Comparison of ENCODE assay signal across 19 mouse cellular contexts in the genomic region with DNA sequence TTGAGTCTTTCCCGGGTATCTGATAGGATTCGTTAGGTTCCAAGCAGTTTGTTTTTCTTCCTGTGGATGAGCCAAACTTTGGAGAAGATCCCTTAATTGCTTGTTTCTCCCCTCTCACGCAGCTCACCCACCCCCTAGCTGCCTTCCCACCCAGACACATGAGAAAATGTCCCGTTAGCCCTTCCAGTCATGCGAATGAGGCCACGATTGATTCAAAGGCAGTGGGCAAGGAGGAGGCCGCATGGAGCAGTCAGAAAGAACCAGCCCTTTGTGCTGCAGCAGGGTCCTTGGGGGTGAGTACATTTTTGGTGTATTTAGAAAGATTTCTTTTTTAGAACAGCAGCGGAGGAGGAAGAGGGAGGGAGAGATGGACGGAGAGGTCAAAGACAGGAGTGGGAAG. TPM values are rescaled to one million over a fixed set of nuclear protein-coding genes. Genes with fewer than 3 reads are reported as not detected.
DNase-seq lines count a peak whose midpoint lies in the region; ATAC-seq and TF ChIP-seq lines count a peak whose summit lies in the region.
"Had no signal": no experiment of that assay in that cellular context is flagged by ENCODE, and none has a peak within 500 bp of the region (broad histone marks: within the 10 kb centered on the region; RNA-seq: fewer than 3 reads in every experiment).

No protein-coding gene starts in this region.

- H3K4me1 ChIP-seq in hindbrain, embryonic 12.5 days: peaks cover 20% of the 10 kb centered on the region
- H3K4me1 ChIP-seq in hindbrain, embryonic 13.5 days (replicated peaks): peaks cover 2% of the 10 kb centered on the region
- H3K4me1 ChIP-seq in liver, postnatal 0 days (ENCODE audit: insufficient read depth): peaks cover 11% of the 10 kb centered on the region
- H3K4me1 ChIP-seq in liver, embryonic 12.5 days: peaks cover 45% of the 10 kb centered on the region
- H3K4me1 ChIP-seq in intestine, embryonic 15.5 days (replicated peaks): peaks cover 45% of the 10 kb centered on the region
- peaks cover 2% of the 10 kb centered on the region; the same call in 1 of the 2 replicates for H3K4me1 ChIP-seq in stomach, postnatal 0 days (replicated peaks; ENCODE audit: control insufficient read depth, insufficient read depth)

- no peak overlapping the region for H3K4me2 ChIP-seq in hindbrain, embryonic 12.5 days (replicated peaks)
- no peak overlapping the region for H3K4me2 ChIP-seq in hindbrain, embryonic 13.5 days
- H3K4me2 ChIP-seq in liver, postnatal 0 days (ENCODE audit: low read depth, low read length): no peak overlapping the region
- H3K4me2 ChIP-seq in liver, embryonic 12.5 days: no peak overlapping the region
- H3K4me2 ChIP-seq in intestine, embryonic 15.5 days (replicated peaks): no peak overlapping the region
- H3K4me2 ChIP-seq in stomach, postnatal 0 days (replicated peaks; ENCODE audit: low read depth): no peak overlapping the region
- H3K4me2 ChIP-seq: midbrain, embryonic 13.5 days had no signal

- WGBS in hindbrain, embryonic 12.5 days: 45% methylated on average over 9 of the region's 9 CpGs
- 46% methylated on average over 9 of the region's 9 CpGs for WGBS in hindbrain, embryonic 13.5 days
- 68% methylated on average over 9 of the region's 9 CpGs for WGBS in liver, postnatal 0 days (ENCODE audit: insufficient replicate concordance)
- WGBS in liver, embryonic 12.5 days (ENCODE audit: insufficient replicate concordance): 70% methylated on average over 9 of the region's 9 CpGs
- 58% methylated on average over 9 of the region's 9 CpGs for WGBS in intestine, embryonic 15.5 days
- WGBS in stomach, postnatal 0 days: 51% methylated on average over 9 of the region's 9 CpGs

- H3K9ac ChIP-seq in hindbrain, embryonic 12.5 days: no peak overlapping the region
- no peak overlapping the region for H3K9ac ChIP-seq in hindbrain, embryonic 13.5 days
- no peak overlapping the region; the same call in 1 of the 2 replicates for H3K9ac ChIP-seq in liver, postnatal 0 days (replicated peaks)
- H3K9ac ChIP-seq in liver, embryonic 12.5 days: no peak overlapping the region
- H3K9ac ChIP-seq in intestine, embryonic 15.5 days: no peak overlapping the region
- H3K9ac ChIP-seq in stomach, postnatal 0 days (ENCODE audit: low read length): no peak overlapping the region
- H3K9ac ChIP-seq: liver, embryonic 14.5 days; midbrain, embryonic 13.5 days had no signal

- H3K4me3 ChIP-seq in hindbrain, embryonic 12.5 days: no peak overlapping the region
- H3K4me3 ChIP-seq in hindbrain, embryonic 13.5 days: no peak overlapping the region
- no peak overlapping the region for H3K4me3 ChIP-seq in liver, postnatal 0 days (ENCODE audit: low read depth, low read length)
- no peak overlapping the region for H3K4me3 ChIP-seq in liver, embryonic 12.5 days
- no peak overlapping the region for H3K4me3 ChIP-seq in intestine, embryonic 15.5 days (replicated peaks)
- H3K4me3 ChIP-seq in stomach, postnatal 0 days (ENCODE audit: low read depth, low read length): no peak overlapping the region
- H3K4me3 ChIP-seq: heart, embryonic 10.5 days; midbrain, embryonic 13.5 days had no signal

- intact Hi-C loops in left cerebral cortex, postnatal 25 days (cut with DNase I): no loop called here

- H3K36me3 ChIP-seq in hindbrain, embryonic 12.5 days: no peaks in the 10 kb centered on the region
- H3K36me3 ChIP-seq in hindbrain, embryonic 13.5 days: no peaks in the 10 kb centered on the region
- no peaks in the 10 kb centered on the region for H3K36me3 ChIP-seq in liver, postnatal 0 days (replicated peaks; ENCODE audit: insufficient read depth, low read length)
- no peaks in the 10 kb centered on the region for H3K36me3 ChIP-seq in liver, embryonic 12.5 days
- no peaks in the 10 kb centered on the region for H3K36me3 ChIP-seq in intestine, embryonic 15.5 days
- H3K36me3 ChIP-seq in stomach, postnatal 0 days (ENCODE audit: control insufficient read depth, insufficient read depth, low read length): no peaks in the 10 kb centered on the region
- H3K36me3 ChIP-seq: heart, embryonic 10.5 days; midbrain, embryonic 13.5 days had no signal

- H3K9me3 ChIP-seq in hindbrain, embryonic 12.5 days (replicated peaks): no peaks in the 10 kb centered on the region
- H3K9me3 ChIP-seq in hindbrain, embryonic 13.5 days: no peaks in the 10 kb centered on the region
- H3K9me3 ChIP-seq in liver, postnatal 0 days (ENCODE audit: low read length): no peaks in the 10 kb centered on the region
- H3K9me3 ChIP-seq in liver, embryonic 12.5 days (replicated peaks): no peaks in the 10 kb centered on the region
- no peaks in the 10 kb centered on the region for H3K9me3 ChIP-seq in intestine, embryonic 15.5 days
- no peaks in the 10 kb centered on the region for H3K9me3 ChIP-seq in stomach, postnatal 0 days (ENCODE audit: control insufficient read depth, low read length)
- H3K9me3 ChIP-seq: heart, embryonic 10.5 days; midbrain, embryonic 13.5 days had no signal

- peaks cover 17% of the 10 kb centered on the region for H3K27me3 ChIP-seq in hindbrain, embryonic 12.5 days
- H3K27me3 ChIP-seq in hindbrain, embryonic 13.5 days: peaks cover 50% of the 10 kb centered on the region
- peaks cover 11% of the 10 kb centered on the region for H3K27me3 ChIP-seq in liver, postnatal 0 days (ENCODE audit: insufficient read depth, low read length)
- H3K27me3 ChIP-seq in liver, embryonic 12.5 days (replicated peaks): peaks cover 24% of the 10 kb centered on the region
- peaks cover 2% of the 10 kb centered on the region; the same call in 1 of the 2 replicates for H3K27me3 ChIP-seq in intestine, embryonic 15.5 days (replicated peaks)
- no peaks in the 10 kb centered on the region for H3K27me3 ChIP-seq in stomach, postnatal 0 days (ENCODE audit: control insufficient read depth, insufficient read depth, low read length)

- H3K27ac ChIP-seq in hindbrain, embryonic 12.5 days: 0 out of 2 replicates have a peak overlapping the region, but pooled peaks have one; percentile 17
- no peak overlapping the region for H3K27ac ChIP-seq in hindbrain, embryonic 13.5 days
- peak overlapping the region; percentile 96 for H3K27ac ChIP-seq in liver, postnatal 0 days (ENCODE audit: low read depth)
- H3K27ac ChIP-seq in liver, embryonic 12.5 days: no peak overlapping the region
- H3K27ac ChIP-seq in intestine, embryonic 15.5 days: 0 out of 2 replicates have a peak overlapping the region, but pooled peaks have one; percentile 13
- peak overlapping the region; percentile 13; the same call in 1 of the 2 replicates for H3K27ac ChIP-seq in stomach, postnatal 0 days (replicated peaks)
- H3K27ac ChIP-seq: heart, embryonic 10.5 days; liver, embryonic 14.5 days; midbrain, embryonic 13.5 days had no signal

- no peak for TF ChIP-seq EP300 in liver, postnatal 0 days (IDR thresholded peaks at IDR 0.05; ENCODE audit: low read depth)
- no peak for TF ChIP-seq EP300 in stomach, postnatal 0 days (optimal IDR thresholded peaks at IDR 0.05)

- no peak for TF ChIP-seq CTCF in liver, postnatal 0 days (IDR thresholded peaks at IDR 0.05; ENCODE audit: low read depth)
- TF ChIP-seq CTCF in stomach, postnatal 0 days (IDR thresholded peaks at IDR 0.05; ENCODE audit: low read depth): peak; percentile 34; the same call in 1 of the 2 replicates

- ATAC-seq in hindbrain, embryonic 12.5 days (ENCODE audit: low FRiP score): no peak
- ATAC-seq in hindbrain, embryonic 13.5 days (ENCODE audit: low FRiP score): no peak
- no peak for ATAC-seq in liver, postnatal 0 days
- no peak for ATAC-seq in liver, embryonic 12.5 days
- no peak for ATAC-seq in intestine, embryonic 15.5 days
- no peak for ATAC-seq in stomach, postnatal 0 days (ENCODE audit: low FRiP score, low TSS enrichment)
- ATAC-seq: activated CD4-positive, CD25-positive, alpha-beta regulatory T cell, adult 4 months; CD4-positive, CD25-positive, alpha-beta regulatory T cell, adult 4 months; midbrain, embryonic 13.5 days had no signal

- DNase-seq in liver, postnatal 0 days: no peak
- no peak for DNase-seq in stomach, postnatal 0 days (ENCODE audit: low spot score)
- no peak for DNase-seq in right cerebral cortex, postnatal 4 days
- no peak for DNase-seq in left cerebral cortex, postnatal 25 days (ENCODE audit: low spot score in 2 of 2)
- DNase-seq: cerebellum, adult 2 months; kidney, adult 18-20 months; lung, postnatal 14 days had no signal

RNA-seq across cellular contexts. Expression of gene Oaf, which starts 25.5 kb away (rescaled TPM):
- 44.6 and 46.7 TPM in 2 replicates for polyA plus RNA-seq in hindbrain, embryonic 12.5 days (2016; fragmentation: Nextera tagmentation; extraction: Ambion mirVana)
- 11.3 and 12.6 TPM in 2 replicates for polyA plus RNA-seq in hindbrain, embryonic 13.5 days (2015; fragmentation: Nextera tagmentation; extraction: Ambion mirVana)
- 59.3 and 70.0 TPM in 2 replicates for polyA plus RNA-seq in liver, postnatal 0 days (2015; fragmentation: Nextera tagmentation; extraction: Ambion mirVana)
- polyA plus RNA-seq in liver, embryonic 12.5 days (2016; fragmentation: Nextera tagmentation; extraction: Ambion mirVana): 37.8 and 44.1 TPM in 2 replicates
- polyA plus RNA-seq in intestine, embryonic 15.5 days (2015; fragmentation: Nextera tagmentation; extraction: Ambion mirVana): 56.8 and 61.0 TPM in 2 replicates
- 30.9 and 31.9 TPM in 2 replicates for polyA plus RNA-seq in stomach, postnatal 0 days (2015; fragmentation: Nextera tagmentation; extraction: Ambion mirVana)
- 10 to 100 TPM; 12.6 to 13.2 TPM for total RNA-seq in left cerebral cortex, postnatal 25 days (2021)

RNA-seq across cellular contexts. Expression of gene Trim29, which starts 45.5 kb away (rescaled TPM):
- polyA plus RNA-seq in hindbrain, embryonic 12.5 days (2016; fragmentation: Nextera tagmentation; extraction: Ambion mirVana): 2.1 and 2.2 TPM in 2 replicates
- not detected in 2 replicates for polyA plus RNA-seq in hindbrain, embryonic 13.5 days (2015; fragmentation: Nextera tagmentation; extraction: Ambion mirVana)
- polyA plus RNA-seq in liver, postnatal 0 days (2015; fragmentation: Nextera tagmentation; extraction: Ambion mirVana): 0.04 TPM in 1 of 2 replicates, not detected in the other
- not detected in 2 replicates for polyA plus RNA-seq in liver, embryonic 12.5 days (2016; fragmentation: Nextera tagmentation; extraction: Ambion mirVana)
- 1.3 and 1.7 TPM in 2 replicates for polyA plus RNA-seq in intestine, embryonic 15.5 days (2015; fragmentation: Nextera tagmentation; extraction: Ambion mirVana)
- 71.2 and 75.3 TPM in 2 replicates for polyA plus RNA-seq in stomach, postnatal 0 days (2015; fragmentation: Nextera tagmentation; extraction: Ambion mirVana)
- total RNA-seq in left cerebral cortex, postnatal 25 days (2021): under 1 TPM in 1 of 2 experiments, not detected in 1; 0.16 TPM
- total RNA-seq: gastrocnemius, adult 18-20 months; hematopoietic stem cell, adult 5-6 weeks had no signal
- polyA plus RNA-seq: activated CD4-positive, CD25-positive, alpha-beta regulatory T cell, adult 4 months; CD4-positive, CD25-positive, alpha-beta regulatory T cell, adult 4 months had no signal

RNA-seq across cellular contexts. Expression of gene Pou2f3, which starts 55.0 kb away (rescaled TPM):
- not detected in 2 replicates for polyA plus RNA-seq in hindbrain, embryonic 12.5 days (2016; fragmentation: Nextera tagmentation; extraction: Ambion mirVana)
- 0.12 TPM in 1 of 2 replicates, not detected in the other for polyA plus RNA-seq in hindbrain, embryonic 13.5 days (2015; fragmentation: Nextera tagmentation; extraction: Ambion mirVana)
- 0.05 TPM in 1 of 2 replicates, not detected in the other for polyA plus RNA-seq in liver, postnatal 0 days (2015; fragmentation: Nextera tagmentation; extraction: Ambion mirVana)
- polyA plus RNA-seq in liver, embryonic 12.5 days (2016; fragmentation: Nextera tagmentation; extraction: Ambion mirVana): not detected in 2 replicates
- polyA plus RNA-seq in intestine, embryonic 15.5 days (2015; fragmentation: Nextera tagmentation; extraction: Ambion mirVana): 0.52 and 0.70 TPM in 2 replicates
- 1.7 and 2.5 TPM in 2 replicates for polyA plus RNA-seq in stomach, postnatal 0 days (2015; fragmentation: Nextera tagmentation; extraction: Ambion mirVana)
- under 1 TPM in 1 of 2 experiments, not detected in 1; 0.30 TPM for total RNA-seq in left cerebral cortex, postnatal 25 days (2021)
- total RNA-seq: hematopoietic stem cell, adult 5-6 weeks; layer of hippocampus, postnatal 14 days had no signal
- polyA plus RNA-seq: activated CD4-positive, CD25-positive, alpha-beta regulatory T cell, adult 4 months; CD4-positive, CD25-positive, alpha-beta regulatory T cell, adult 4 months; liver, embryonic 14.5 days had no signal

Comparison
In these comparisons a context has a peak if more than half of its experiments do, and no peak if none do; other contexts are left out.
1. H3K27ac ChIP-seq: peak in hindbrain, embryonic 12.5 days (single experiment), liver, postnatal 0 days (single experiment), intestine, embryonic 15.5 days (single experiment) and stomach, postnatal 0 days (single experiment); none in hindbrain, embryonic 13.5 days (single experiment) and liver, embryonic 12.5 days (single experiment).
2. RNA of gene Trim29, which starts 45.5 kb away (polyA plus RNA-seq): 71.2 to 75.3 TPM in stomach, postnatal 0 days; 2.1 to 2.2 TPM in hindbrain, embryonic 12.5 days, 1.3 to 1.7 TPM in intestine, embryonic 15.5 days, 0.04 TPM in liver, postnatal 0 days, not detected in hindbrain, embryonic 13.5 days and not detected in liver, embryonic 12.5 days; every median in the first group is over 10 times any median in the second.